Mouse (Mus musculus): ENCODE measurements around the gene Siva1.

The Siva1 gene

GRCm38 (mm10) chr12:112660576-112661326 lies 16.3 kb downstream of the Siva1 start:
- DNase-seq = no peak

GRCm38 (mm10) chr12:112661327-112661605 lies 16.8 kb downstream of the Siva1 start:
- DNase-seq = no peak

GRCm38 (mm10) chr12:112661851-112662250 lies 17.4 kb downstream of the Siva1 start:
- DNase-seq = no peak

DNA sequence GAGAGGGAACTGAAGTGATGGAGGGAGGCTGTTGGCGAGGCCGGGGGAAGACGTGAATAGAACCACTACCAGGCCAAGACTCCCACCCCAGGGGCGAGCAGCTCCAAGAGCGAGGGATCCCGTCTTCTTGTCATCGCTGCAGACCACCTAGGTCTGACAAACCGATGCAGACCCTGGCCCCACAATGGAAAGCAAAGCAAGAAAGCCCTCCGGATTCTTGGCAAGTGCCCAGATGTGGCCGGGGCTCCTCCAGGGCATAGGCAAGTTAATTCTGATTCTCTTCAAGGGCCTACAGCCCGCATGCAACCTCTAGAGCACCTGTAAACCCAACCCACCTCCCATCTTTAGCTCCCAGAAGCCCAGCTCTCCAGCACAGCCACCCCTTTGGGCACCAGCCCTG lies 18.8 kb downstream of the Siva1 start:
- no peak for DNase-seq

- no peak for DNase-seq
Observed at GRCm38 (mm10) chr12:112663716-112664115, 19.2 kb downstream of the Siva1 start.

- DNase-seq = no peak
Observed at GRCm38 (mm10) chr12:112664124-112664523, 19.6 kb downstream of the Siva1 start.

DNA sequence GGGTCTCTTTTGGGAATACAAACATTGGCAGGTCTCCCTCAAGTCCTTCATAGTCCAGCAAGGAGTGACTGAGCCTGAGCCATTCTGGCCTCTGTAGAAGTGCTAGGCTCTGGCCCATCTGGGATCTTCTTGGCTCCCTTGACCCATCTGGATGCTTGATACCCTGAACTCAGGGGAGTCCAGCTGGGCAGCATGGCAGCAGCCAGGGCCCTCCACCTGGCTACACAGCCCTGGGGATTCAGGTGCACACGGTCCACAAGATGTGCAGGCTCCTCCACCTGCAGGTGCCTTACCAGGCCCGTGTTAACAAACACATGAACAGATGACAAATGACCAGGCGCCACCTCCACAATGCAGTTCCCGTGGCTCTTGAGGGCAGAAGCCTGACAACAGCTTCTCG lies 20.2 kb downstream of the Siva1 start:
- no peak for DNase-seq

DNA sequence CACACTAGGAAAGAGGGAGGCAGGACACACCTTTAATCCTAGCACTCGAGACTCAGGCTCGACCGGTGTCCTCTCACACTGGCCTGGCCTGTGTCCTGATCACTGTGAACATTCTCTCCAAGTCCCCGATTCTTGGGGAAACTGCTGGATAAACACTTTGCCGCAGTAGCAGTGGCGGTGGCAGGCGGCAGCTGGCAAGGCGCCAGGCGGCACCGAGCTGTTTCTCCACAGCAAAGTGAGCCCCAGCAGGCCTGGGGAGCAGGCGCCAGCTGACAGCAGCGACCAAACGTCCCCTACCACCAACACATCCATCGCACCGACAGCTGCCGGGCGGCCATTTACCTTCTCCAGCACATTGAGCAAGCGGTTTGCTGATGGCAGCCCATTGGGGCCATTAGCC lies 21.0 kb downstream of the Siva1 start:
- DNase-seq = peak; percentile 57 to 65

DNA sequence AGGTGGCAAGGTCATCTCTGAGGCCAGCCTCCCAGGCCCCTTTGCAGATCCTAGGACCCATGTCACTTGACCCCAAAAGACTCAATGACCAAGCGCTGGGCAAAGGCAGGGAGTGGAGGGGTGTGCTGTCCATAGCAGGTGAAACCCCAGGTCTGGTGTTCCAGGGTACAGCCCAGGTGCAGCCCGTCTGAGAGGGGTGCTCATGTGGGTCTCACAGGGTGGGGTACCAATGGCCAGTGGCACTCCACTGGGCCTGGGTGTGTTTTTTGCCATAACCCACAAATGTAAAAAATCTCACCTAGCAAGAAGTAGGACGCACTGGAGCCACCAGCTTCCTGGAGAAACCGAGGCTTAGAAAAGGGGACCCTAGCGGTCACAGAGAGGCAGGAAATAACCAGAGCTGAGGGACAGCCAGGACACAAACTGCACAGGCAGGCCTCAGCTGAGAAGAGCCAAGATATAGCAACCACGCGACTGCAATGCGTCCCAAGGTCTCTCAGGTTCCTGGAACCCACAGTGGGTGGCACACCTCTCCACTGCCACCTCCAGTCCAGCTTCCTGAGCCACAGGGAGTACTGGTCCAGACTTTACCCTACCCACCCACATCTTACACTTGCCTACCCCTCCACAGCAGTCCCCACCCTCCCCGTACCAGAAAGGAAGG lies 21.5 kb downstream of the Siva1 start:
- DNase-seq = no peak

- no peak for DNase-seq
Observed at GRCm38 (mm10) chr12:112667619-112668297, 23.3 kb downstream of the Siva1 start.

GRCm38 (mm10) chr12:112670718-112671393 lies 26.4 kb downstream of the Siva1 start:
- no peak for DNase-seq

DNA sequence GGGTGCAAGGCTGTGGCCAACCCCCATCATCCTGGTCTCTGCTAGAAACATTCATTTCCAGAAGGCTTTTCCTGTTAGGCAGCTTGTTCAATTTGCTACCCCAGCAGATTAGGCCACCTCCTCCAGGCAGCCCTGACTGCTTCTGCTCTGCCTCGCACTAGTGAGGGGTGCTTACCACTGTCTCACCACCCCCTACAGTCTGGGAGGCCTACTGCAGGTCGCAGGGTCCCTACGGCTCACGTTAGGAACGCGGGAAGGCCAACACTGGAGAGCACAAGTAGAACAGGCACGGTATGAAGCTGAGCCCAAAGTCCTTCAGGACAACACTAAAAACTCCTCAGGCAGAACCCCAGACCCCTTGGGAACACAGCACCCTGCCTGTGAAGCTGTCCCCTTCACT lies 27.4 kb downstream of the Siva1 start:
- no peak for DNase-seq

DNA sequence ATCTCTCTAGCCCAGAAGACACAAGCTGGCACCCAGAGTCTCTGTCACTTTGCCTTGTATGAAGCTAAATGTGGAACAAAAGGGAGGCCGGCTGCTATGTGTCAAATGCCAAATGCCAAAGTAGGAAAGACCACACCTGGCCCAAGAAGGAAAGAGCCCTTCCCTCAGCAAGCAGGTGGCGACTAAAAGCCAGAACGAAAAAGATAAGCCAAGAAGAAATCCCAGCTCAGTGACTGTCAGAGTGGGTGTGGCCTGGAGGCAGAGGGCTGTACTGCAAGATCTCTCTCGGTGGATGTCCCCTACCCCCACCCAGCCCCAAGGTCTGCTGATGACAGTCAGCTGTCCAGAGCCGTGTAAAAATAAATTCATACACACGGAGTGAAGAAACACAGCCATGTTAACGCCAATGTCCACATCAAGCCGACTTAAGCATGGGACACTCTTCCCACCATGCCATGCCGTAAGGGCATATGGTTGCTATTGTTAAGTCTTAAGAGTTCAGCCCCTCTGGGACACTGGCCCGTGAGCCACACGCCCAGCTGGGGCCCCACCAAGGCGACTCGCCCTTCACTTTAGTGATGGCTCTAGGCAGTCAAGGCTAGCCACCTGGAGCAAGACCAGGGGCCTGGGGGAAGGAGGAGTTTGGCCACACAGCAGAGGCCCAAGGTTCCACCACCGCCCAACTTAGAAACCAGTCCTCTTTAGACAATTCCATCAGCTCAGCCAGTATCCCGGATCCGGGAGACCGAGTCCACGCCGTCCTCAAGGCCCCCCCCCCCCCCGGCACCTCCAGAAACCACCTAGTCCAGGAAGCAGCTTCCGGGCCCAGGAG lies 28.5 kb downstream of the Siva1 start:
- no peak for DNase-seq

GRCm38 (mm10) chr12:112673576-112674091 lies 29.2 kb downstream of the Siva1 start:
- DNase-seq = peak; percentile 49 to 58

DNA sequence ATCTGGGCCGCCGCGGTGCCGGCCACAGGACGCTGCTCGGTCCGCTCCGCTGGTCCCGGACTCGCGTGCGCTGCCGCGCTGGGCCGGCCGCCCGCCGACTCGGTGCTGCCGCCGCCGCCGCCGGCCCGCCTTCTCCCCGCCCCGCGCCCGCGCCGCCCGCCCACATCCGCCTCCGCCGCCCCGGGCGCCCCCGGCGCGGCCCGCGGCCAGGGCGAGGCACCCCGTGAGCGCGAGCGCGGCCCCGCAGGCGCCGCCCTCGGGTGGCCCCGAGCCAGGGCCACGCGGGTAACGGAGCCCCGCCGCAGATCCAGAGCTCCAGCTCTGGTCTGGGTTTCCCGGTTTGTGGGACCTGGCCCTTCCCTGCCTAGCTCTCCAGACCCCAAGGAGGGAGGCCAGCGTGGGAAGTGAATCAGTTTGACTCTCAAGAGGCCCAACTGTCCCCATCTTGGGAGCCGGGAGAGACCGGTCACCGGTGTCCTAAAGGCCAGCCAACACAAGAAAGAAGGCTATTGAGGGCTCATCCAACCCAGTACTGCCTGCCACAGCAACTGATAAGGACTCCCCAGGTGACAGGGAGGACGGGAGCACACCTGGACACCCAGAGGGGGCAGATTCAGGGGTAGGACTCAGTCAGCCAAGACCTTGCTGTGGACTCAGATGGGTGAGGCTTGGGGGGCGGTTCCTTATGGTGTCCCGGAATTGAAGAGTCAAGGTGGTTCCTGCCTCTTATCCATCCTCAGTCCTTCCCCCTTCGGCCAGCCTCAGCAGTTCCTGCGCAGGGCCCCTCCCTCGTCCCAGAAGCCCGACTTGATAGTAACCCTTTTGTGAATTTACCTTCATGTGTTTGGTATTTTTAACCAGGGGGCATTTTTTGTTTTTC lies 29.9 kb downstream of the Siva1 start, which contains the start of gene Akt1:
Akt1 (minus strand) TSS at position 753 of the 880 bp plus-strand sequence.
- peak; percentile 61 to 65 for DNase-seq

- peak; percentile 85 for DNase-seq
Observed at GRCm38 (mm10) chr12:112675245-112676035, 31.0 kb downstream of the Siva1 start.

- no peak for DNase-seq
Observed at GRCm38 (mm10) chr12:112677076-112677475, 32.6 kb downstream of the Siva1 start.

GRCm38 (mm10) chr12:112677943-112678554 lies 33.6 kb downstream of the Siva1 start:
- DNase-seq = no peak

DNA sequence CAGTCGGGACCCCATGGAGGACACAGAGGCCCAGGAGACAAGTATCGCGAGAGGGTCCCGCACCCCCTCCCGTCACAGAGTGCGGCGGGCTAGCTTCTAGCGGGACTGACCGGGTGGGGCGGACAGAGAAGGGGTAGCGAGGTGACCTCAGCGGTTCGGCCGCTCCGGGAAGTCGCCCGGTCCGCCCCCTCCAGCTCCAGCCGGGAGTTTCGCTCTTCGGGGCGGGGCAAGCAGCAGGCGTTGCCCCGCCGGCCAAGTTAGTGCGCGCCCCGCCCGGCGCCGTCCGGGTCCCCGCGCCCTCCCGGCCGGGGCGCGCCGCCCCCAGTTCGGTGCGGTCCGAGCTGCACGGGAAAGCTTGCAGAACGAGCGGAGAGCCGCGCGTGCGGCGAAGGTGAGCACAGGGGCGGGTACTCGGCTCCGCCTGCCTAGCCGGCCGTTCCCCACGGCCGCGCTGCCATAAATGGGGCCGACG lies 34.1 kb downstream of the Siva1 start, which contains the start of gene Zbtb42:
Zbtb42 (plus strand) TSS at position 274 of the 472 bp plus-strand sequence.
- DNase-seq = no peak

Data from cerebellum, postnatal 36 days (tissue).